Comparison of ENCODE assay signal across 10 mouse cellular contexts in the genomic region with DNA sequence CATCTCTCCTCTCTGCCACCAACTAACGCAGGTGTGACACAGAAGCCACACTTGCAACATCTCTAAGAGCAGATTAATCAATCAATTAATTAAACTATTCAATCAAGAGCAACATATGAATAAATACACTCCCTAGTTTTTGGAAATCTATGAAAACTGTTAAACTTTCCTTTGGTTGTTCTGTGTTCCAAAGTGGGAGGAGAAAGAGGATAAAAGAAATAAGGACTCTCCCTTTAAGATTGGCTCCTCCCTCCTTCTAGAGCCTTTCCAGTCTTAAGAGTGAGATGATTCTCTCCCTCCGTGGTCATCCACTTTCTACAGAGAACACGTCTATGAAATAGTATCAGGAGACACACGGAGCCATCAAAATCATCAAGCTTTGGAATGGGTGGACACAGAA. TPM values are rescaled to one million over a fixed set of nuclear protein-coding genes. Genes with fewer than 3 reads are reported as not detected.
"Had no signal": no experiment of that assay in that cellular context is flagged by ENCODE, and none has a peak within 500 bp of the region (broad histone marks: within the 10 kb centered on the region; RNA-seq: fewer than 3 reads in every experiment).

A gene (plus strand): TSS at position 301 of the 400 bp plus-strand sequence.

- H3K9me3 ChIP-seq: limb, embryonic 10.5 days; liver, embryonic 15.5 days; midbrain, embryonic 13.5 days had no signal

- H3K36me3 ChIP-seq: limb, embryonic 10.5 days; liver, embryonic 15.5 days; midbrain, embryonic 13.5 days had no signal

- H3K27me3 ChIP-seq: liver, embryonic 15.5 days; midbrain, embryonic 13.5 days had no signal

- H3K4me1 ChIP-seq: limb, embryonic 10.5 days; liver, embryonic 15.5 days; midbrain, embryonic 13.5 days had no signal

- DNase-seq: kidney, postnatal 25 days; lung, adult 2 months; lung, postnatal 36 days; right cerebral cortex, postnatal 25 days; thymus, postnatal 36 days had no signal

- H3K27ac ChIP-seq: left cerebral cortex, adult 2 months; limb, embryonic 10.5 days; liver, embryonic 15.5 days; midbrain, embryonic 13.5 days had no signal

- H3K9ac ChIP-seq: liver, embryonic 15.5 days; midbrain, embryonic 13.5 days had no signal

- H3K4me3 ChIP-seq: left cerebral cortex, adult 2 months; limb, embryonic 10.5 days; liver, embryonic 15.5 days; midbrain, embryonic 13.5 days had no signal

RNA-seq across cellular contexts. Expression of the gene that starts here (rescaled TPM):
- polyA plus RNA-seq: limb, embryonic 10.5 days; liver, embryonic 11.5 days had no signal
